Mouse (Mus musculus) gastrocnemius, postnatal 14 days (tissue): ENCODE results near the gene Ptpro. TPM values are rescaled to one million over a fixed set of nuclear protein-coding genes. Genes with fewer than 3 reads are reported as not detected.

Experiments
- total RNA-seq, 2 experiments: library from RNA; stranded (reverse); gene quantifications; 2 replicates each; pipeline ENCODE4 v1.2.3; 2021

Ptpro gene
- total RNA-seq, 2 experiments from 2014 or later, result 0.74 to 0.95 TPM

Other genes with a start within 250 kb of the Ptpro start
- gene Rerg, start 81.8 kb upstream of the Ptpro start, total RNA-seq, result 1 to 10 TPM; 2.1 to 4.4 TPM